Mouse (Mus musculus) limb, embryonic 13.5 days (tissue): ENCODE results near the gene a. TPM values are rescaled to one million over a fixed set of nuclear protein-coding genes. Genes with fewer than 3 reads are reported as not detected.
"Not testable (repeated sequence)": the region's sequence is repeated elsewhere in the genome, so short reads cannot be mapped to it uniquely, and the experiment has no call there.

Experiments used
- ATAC-seq: fragments of 200-750 bp; cut with Nextera tagmentation; 2 replicates; pipeline ENCODE4 v1.8.0; 2017; ENCODE audit warnings: low read depth, moderate number of reproducible peaks, moderate TSS enrichment; ENCODE audit not compliant: low FRiP score
- H3K27ac ChIP-seq: fragments of 300-500 bp; sonication (generic); 2 replicates; pipeline ENCODE4 v1.5.1; 2015; ENCODE audit warnings: inconsistent platforms, mild to moderate bottlenecking, moderate library complexity
- H3K27me3 ChIP-seq: fragments of 300-500 bp; sonication (generic); 2 replicates; pipeline ENCODE4 v1.6.1; 2015; ENCODE audit warnings: mild to moderate bottlenecking, inconsistent platforms
- H3K36me3 ChIP-seq: fragments of 300-500 bp; sonication (generic); 2 replicates; pipeline ENCODE4 v1.6.1; 2015; ENCODE audit warnings: inconsistent platforms, mild to moderate bottlenecking, moderate library complexity
- H3K4me1 ChIP-seq: fragments of 300-500 bp; sonication (generic); 2 replicates; pipeline ENCODE4 v1.6.1; 2015; ENCODE audit warnings: inconsistent platforms
- H3K4me2 ChIP-seq: fragments of 300-500 bp; sonication (generic); replicated peaks from 2 replicates; pipeline ENCODE4 v1.6.1; 2015; ENCODE audit warnings: inconsistent platforms, mild to moderate bottlenecking, moderate library complexity
- H3K4me3 ChIP-seq: fragments of 300-500 bp; sonication (generic); 2 replicates; pipeline ENCODE4 v1.5.1; 2015; ENCODE audit warnings: moderate library complexity, mild to moderate bottlenecking, inconsistent platforms
- H3K9ac ChIP-seq: fragments of 300-500 bp; sonication (generic); 2 replicates; pipeline ENCODE4 v1.6.1; 2015; ENCODE audit warnings: mild to moderate bottlenecking, inconsistent platforms
- H3K9me3 ChIP-seq: fragments of 300-500 bp; sonication (generic); 2 replicates; pipeline ENCODE4 v1.6.1; 2016; ENCODE audit warnings: inconsistent platforms
- WGBS: fragments of 180-500 bp; shearing (Covaris S2); methylation state at CpG from one replicate; pipeline ENCODE4 v1.1.7; 2015; 5-methylcytosine and 5-hydroxymethylcytosine counted together
- polyA plus RNA-seq: library from polyadenylated mRNA; unstranded; fragments of >200 nt; fragmentation: Nextera tagmentation; extraction: Ambion mirVana; gene quantifications from 2 replicates; pipeline ENCODE4 v1.2.1, GENCODE M21; 2015

Gene a
- polyA plus RNA-seq, 1 experiment from 2014 or later = 12.0 TPM

DNA sequence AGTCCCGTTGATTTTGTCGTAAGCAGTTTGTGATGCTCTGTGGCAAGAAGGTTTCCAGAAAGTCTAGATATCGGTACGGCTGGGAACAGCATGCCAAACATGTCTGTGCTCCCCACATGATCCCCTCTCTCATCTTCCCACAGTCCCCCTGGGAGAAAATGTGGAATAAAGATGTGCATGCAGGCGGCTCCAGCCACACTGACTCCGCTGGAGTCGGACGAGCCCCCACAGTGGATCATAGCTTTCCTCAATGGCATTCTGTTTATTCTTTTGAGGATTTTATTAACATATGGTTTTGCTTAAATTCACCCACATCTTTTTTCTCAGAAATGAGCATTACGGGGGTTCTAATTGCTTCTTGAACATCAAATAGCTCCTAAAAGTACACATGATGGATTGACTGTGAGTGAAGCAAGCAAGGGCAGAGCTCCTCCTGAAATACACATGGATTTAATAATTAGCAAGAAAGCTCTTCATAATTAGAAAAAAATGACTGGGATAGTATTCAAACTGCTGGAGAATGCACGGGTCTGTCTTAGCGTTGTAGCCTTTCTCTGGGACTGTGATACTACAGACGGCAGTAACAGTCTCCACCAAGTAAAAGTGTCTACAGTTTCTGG, 124.8 kb downstream of the a start:
- ATAC-seq = no peak
- H3K4me2 ChIP-seq = peak overlapping the region; percentile 33
- H3K36me3 ChIP-seq = no peaks in the 10 kb centered on the region
- H3K9ac ChIP-seq = no peak overlapping the region
- peaks cover 13% of the 10 kb centered on the region for H3K4me1 ChIP-seq
- no peak overlapping the region for H3K4me3 ChIP-seq
- no peak overlapping the region for H3K27ac ChIP-seq
- no peaks in the 10 kb centered on the region for H3K9me3 ChIP-seq
- 17% methylated on average over 12 of the region's 12 CpGs for WGBS
- H3K27me3 ChIP-seq = peaks cover 11% of the 10 kb centered on the region

DNA sequence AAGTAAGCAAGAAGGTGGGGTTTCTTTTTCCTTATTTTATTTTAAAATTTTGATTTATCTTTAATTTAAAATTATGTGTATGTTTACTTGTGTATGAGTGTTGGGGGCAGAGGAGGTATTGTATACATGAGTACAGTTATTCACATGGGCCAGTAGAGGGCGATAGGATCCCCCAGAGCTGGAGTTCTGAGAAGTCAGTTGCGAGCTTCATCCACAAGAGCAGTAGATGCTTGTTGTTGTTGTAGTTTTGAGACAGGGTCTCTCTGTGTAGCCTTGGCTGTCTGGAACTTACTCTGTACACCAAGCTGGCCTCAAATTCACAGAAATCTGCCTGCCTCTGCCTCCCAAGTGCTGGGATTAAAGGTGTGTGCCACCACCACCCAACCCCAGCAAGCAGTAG, 125.3 kb downstream of the a start:
- peaks cover 13% of the 10 kb centered on the region for H3K4me1 ChIP-seq
- H3K27me3 ChIP-seq = peaks cover 15% of the 10 kb centered on the region
- 27% methylated on average over 2 of the region's 2 CpGs for WGBS
- no peak overlapping the region for H3K9ac ChIP-seq
- no peaks in the 10 kb centered on the region for H3K36me3 ChIP-seq
- no peak overlapping the region for H3K27ac ChIP-seq
- ATAC-seq = no peak
- no peaks in the 10 kb centered on the region for H3K9me3 ChIP-seq
- no peak overlapping the region for H3K4me2 ChIP-seq
- H3K4me3 ChIP-seq = no peak overlapping the region

DNA sequence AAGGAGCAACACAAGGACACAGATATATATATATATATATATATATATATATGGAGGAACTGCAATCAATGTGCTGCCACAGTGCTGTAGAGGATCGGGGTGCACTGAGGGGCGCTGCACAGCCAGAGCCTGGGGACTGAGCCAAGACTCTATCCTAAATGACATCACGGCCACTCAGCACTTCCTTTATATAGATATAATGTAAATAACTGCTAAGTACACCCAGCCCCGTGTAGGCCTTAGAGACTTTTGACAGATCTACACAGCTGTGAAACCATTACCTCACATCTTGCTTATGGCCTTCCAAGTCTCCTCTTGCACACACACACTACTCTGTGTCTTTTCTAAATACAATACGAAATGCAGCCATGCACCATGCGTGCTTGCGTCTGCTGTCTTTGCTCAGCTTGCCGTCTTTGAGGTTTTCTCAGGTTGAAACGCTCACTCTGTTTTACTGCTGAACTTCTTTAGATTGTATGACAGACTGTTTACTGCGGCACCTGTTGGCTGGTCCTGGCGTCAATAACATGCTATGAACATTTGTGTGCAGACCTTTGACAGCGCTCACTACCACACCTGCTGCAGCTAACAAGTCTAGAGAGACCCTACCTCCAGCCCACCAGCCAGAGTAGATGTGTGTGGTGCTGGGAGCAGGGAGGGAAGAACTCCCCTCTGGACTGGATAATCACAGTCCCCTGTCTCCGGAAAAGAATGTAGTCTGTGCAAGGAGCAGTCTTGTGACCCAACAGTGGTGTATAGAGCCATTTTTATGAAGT, 126.9 kb downstream of the a start:
- H3K9ac ChIP-seq = no peak overlapping the region
- no peak overlapping the region for H3K4me2 ChIP-seq
- 46% methylated on average over 13 of the region's 13 CpGs for WGBS
- no peak overlapping the region for H3K27ac ChIP-seq
- H3K36me3 ChIP-seq = no peaks in the 10 kb centered on the region
- no peaks in the 10 kb centered on the region for H3K9me3 ChIP-seq
- no peak overlapping the region for H3K4me3 ChIP-seq
- peaks cover 13% of the 10 kb centered on the region for H3K4me1 ChIP-seq
- ATAC-seq = 0 out of 2 replicates have a peak, but pooled peaks have one; percentile 57
- peaks cover 15% of the 10 kb centered on the region for H3K27me3 ChIP-seq

DNA sequence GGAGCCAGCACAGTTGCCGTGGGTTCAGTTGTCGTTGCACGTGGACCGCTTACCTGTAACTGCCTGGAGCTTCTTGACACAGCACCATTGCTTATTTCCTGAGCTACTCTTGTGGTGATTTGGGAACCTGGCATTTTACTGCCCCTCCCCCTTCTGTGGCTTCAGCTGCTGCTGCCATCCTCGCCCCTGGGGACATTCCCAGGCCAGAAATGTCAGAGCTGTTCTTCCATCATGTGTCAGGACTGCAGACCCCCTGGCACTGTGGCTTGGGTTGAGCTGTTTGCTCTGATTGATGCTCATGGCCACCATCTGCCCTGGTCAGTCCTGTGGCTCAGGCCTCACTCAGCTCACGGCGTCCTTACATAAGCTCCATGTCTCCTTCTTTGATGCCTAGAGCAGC, 129.7 kb downstream of the a start:
- H3K36me3 ChIP-seq = no peaks in the 10 kb centered on the region
- H3K9me3 ChIP-seq = no peaks in the 10 kb centered on the region
- H3K4me3 ChIP-seq = no peak overlapping the region
- H3K4me2 ChIP-seq = no peak overlapping the region
- H3K27ac ChIP-seq = no peak overlapping the region
- H3K27me3 ChIP-seq = peaks cover 16% of the 10 kb centered on the region
- H3K4me1 ChIP-seq = peaks cover 18% of the 10 kb centered on the region
- 80% methylated on average over 7 of the region's 7 CpGs for WGBS
- no peak for ATAC-seq
- no peak overlapping the region for H3K9ac ChIP-seq

DNA sequence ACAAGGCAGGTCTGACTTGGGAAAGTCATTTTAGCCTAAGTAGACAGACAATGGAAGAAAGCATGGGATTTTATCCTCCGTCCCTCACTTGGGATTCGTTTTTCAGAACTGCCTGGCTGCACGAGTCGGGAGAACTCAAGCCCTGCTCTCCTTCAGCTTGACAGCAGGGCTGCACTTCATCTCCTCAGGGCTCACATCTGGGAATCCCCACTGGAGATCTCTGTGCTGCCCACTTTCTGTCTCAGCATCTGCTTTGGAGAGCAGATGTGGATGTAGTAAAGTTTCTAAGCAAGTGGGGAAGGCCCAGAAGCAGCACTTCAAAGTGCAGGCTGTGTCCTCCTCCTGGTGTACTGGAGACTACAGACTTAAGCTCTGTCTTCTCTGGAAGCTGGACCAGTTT, 130.9 kb downstream of the a start:
- not testable (repeated sequence) for ATAC-seq, H3K27ac ChIP-seq, H3K9ac ChIP-seq, H3K9me3 ChIP-seq, H3K4me3 ChIP-seq, H3K36me3 ChIP-seq, H3K4me2 ChIP-seq
- peaks cover 14% of the 10 kb centered on the region for H3K27me3 ChIP-seq
- H3K4me1 ChIP-seq = peaks cover 23% of the 10 kb centered on the region
- WGBS = no CpG with 5 or more reads among the region's 4 CpGs

DNA sequence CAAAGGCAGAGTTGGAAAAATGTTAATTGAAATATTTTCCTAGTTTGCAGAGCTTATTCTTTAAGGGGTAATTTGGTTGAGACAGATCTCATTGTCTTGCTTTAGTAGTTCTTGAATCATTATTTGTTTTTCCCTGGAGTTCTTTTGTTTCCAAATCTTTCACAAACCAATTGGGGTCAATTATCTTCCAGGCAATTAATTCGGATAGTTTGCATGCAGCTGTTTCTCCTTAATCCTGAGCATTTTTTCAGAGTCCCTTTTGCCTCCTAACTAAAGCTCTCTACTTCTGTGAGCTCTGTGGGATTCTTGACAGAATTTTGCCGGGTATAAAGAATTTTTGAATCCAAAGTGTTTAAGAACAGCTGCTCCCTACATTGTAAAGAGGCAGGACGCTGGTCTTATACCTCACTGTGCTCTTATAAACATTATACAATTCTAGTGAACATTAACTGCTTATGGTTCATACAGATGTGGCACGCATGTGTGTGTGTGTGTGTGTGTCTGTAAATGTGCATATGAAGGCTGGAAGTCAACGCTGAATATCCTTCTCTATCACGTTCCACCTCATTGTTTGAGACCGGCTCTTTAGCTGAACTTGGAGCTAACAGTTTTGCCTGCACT, 134.3 kb downstream of the a start:
- no peak overlapping the region for H3K4me3 ChIP-seq
- ATAC-seq = peak; percentile 74
- H3K9me3 ChIP-seq = no peaks in the 10 kb centered on the region
- peaks cover 30% of the 10 kb centered on the region for H3K27me3 ChIP-seq
- no peaks in the 10 kb centered on the region for H3K36me3 ChIP-seq
- no peak overlapping the region for H3K9ac ChIP-seq
- 0 out of 2 replicates have a peak overlapping the region, but pooled peaks have one; percentile 7 for H3K4me2 ChIP-seq
- 22% methylated on average over 7 of the region's 7 CpGs for WGBS
- peak overlapping the region; percentile 52 for H3K27ac ChIP-seq
- H3K4me1 ChIP-seq = peaks cover 20% of the 10 kb centered on the region

DNA sequence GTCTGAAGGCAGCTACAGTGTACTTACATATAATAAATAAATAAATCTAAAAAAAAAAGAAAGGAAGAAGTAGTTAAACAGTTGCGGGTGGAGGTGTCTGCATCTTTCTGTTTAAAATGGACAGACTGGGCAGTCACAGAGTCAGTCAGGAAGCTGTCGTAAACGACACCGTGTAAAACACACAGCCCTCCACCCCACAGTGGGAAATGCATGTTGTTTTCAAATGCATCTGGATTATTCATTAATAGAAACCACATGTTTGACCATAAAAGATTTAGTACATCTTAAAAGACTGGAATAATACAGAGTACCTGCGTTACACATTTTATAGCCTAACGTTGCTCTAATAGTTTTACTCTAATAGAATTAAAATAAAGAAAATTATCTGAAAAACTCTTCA, 135.6 kb downstream of the a start:
- Histone ChIP-seq H3K36me3 (no peaks in the 10 kb centered on the region), H3K9me3 (no peaks in the 10 kb centered on the region), H3K4me2 (no peak overlapping the region), H3K4me3 (no peak overlapping the region), H3K27ac (no peak overlapping the region), H3K4me1 (peaks cover 25% of the 10 kb centered on the region), H3K9ac (no peak overlapping the region), H3K27me3 (peaks cover 31% of the 10 kb centered on the region)
- ATAC-seq = peak; percentile 67; the same call in 1 of the 2 replicates
- 9% methylated on average over 6 of the region's 6 CpGs for WGBS

DNA sequence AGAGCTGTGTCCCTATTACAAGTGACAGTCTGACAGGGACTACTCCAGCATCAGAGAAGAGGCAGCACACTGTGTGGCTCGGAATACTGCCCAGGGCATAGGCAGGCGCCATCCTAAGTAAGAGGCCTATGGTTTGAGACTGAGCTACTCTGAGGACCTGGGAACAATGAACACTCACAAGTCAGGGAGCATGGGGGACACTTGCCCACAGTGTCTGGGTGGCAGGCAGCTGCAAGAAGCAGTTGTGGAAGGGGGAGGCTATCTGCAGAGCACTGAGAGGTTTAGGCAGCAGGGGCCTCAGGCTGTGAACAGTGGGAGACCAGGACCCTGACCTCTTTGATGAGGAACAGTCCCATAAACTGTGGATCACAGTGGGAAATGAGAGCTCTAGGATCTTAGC, 137.1 kb downstream of the a start:
- ATAC-seq = 0 out of 2 replicates have a peak, but pooled peaks have one; percentile 48
- Histone ChIP-seq H3K4me3 (no peak overlapping the region), H3K36me3 (no peaks in the 10 kb centered on the region), H3K27me3 (peaks cover 31% of the 10 kb centered on the region), H3K9me3 (no peaks in the 10 kb centered on the region), H3K4me1 (peaks cover 25% of the 10 kb centered on the region), H3K9ac (no peak overlapping the region; the same call in 1 of the 2 replicates), H3K4me2 (no peak overlapping the region), H3K27ac (no peak overlapping the region)
- 20% methylated on average over 2 of the region's 2 CpGs for WGBS

DNA sequence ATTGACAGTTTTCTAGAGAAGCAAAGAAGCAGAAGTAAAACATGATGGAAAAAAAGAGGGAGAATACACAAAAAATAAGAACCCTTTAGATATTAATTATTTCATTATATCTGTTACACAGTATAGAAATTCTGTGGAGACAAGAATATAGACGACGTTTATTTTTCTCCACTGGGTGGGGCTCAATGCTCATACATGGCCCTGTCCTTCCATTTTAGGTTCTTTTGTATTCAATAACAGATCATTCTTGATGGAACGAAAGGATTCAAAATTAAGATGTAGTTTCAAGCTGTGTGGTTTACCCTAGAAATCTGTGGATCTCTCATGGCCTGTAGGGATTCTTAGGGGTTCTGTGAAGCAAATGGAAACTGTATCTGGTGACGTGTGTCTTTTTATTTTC, 142.7 kb downstream of the a start:
- peaks cover 22% of the 10 kb centered on the region for H3K4me1 ChIP-seq

DNA sequence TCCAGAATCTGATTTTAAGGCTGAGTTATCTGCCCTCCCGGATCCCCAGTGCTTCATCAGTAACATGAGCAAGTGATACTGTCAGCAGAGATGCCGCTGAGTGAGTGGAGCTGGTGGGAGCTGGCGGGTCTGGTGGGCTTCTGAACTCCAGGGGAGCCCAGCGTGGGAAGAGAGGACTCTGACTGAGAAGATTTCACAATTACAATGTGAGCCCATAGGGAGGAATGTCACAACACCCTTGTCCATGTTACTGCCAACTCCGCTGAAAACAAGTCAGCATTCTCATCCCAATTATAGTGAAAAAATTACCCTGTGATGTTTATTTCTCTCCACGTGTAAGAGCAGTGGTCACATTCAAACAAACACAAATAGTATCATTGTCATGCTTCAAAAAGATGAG, 144.9 kb downstream of the a start:
- H3K27ac ChIP-seq = no peak overlapping the region
- H3K27me3 ChIP-seq = peaks cover 31% of the 10 kb centered on the region
- H3K9ac ChIP-seq = no peak overlapping the region
- H3K4me1 ChIP-seq = peaks cover 32% of the 10 kb centered on the region
- ATAC-seq = no peak
- no peaks in the 10 kb centered on the region for H3K9me3 ChIP-seq
- H3K4me3 ChIP-seq = no peak overlapping the region
- H3K4me2 ChIP-seq = no peak overlapping the region
- no peaks in the 10 kb centered on the region for H3K36me3 ChIP-seq
- 69% methylated on average over 6 of the region's 6 CpGs for WGBS

More for the DNA sequence above, 142.7 kb downstream of the a start:
- Histone ChIP-seq H3K27ac (no peak overlapping the region), H3K36me3 (no peaks in the 10 kb centered on the region), H3K27me3 (peaks cover 40% of the 10 kb centered on the region), H3K4me3 (no peak overlapping the region), H3K4me2 (no peak overlapping the region), H3K9me3 (no peaks in the 10 kb centered on the region), H3K9ac (no peak overlapping the region)
- WGBS = 58% methylated on average over 4 of the region's 4 CpGs
- ATAC-seq = no peak

DNA sequence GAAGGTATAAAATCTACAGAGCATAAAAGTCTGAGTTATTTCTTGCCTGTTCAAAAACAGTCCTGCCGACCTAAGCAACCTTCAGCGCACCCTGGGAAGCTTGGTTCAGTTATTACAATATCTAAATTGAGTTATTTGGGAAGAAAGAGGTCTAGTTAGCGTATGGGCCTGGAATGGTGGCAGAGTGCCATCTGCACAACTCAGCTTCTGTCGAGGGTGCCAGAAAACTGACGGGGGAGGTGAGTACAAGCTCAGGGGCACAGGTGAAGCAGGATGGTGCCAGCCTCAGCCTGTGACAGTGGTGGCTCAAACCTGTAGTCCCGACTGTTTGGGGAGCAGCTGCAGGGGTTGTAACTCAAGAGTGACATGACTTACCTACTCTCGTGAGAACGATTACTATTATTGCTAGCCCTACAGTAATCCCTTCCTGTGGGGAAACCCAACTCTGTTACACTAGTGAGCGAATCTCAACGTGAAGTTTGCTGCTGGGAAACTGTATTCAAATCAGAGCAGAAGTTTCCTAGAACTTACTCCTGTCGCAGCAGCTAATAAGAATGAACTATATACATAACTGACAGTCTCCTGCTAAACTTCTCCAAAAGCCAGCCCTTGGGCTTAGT, 145.4 kb downstream of the a start:
- H3K9me3 ChIP-seq = no peaks in the 10 kb centered on the region

More for the DNA sequence above, 145.4 kb downstream of the a start:
- no peak overlapping the region for H3K27ac ChIP-seq
- H3K9ac ChIP-seq = no peak overlapping the region
- no peak overlapping the region for H3K4me2 ChIP-seq
- H3K27me3 ChIP-seq = peaks cover 26% of the 10 kb centered on the region
- no peak overlapping the region for H3K4me3 ChIP-seq
- peaks cover 35% of the 10 kb centered on the region for H3K4me1 ChIP-seq
- H3K36me3 ChIP-seq = no peaks in the 10 kb centered on the region
- 58% methylated on average over 11 of the region's 11 CpGs for WGBS
- ATAC-seq = no peak
